Mouse (Mus musculus) splenic B cell, adult 2 months (primary cell): Measurements from ENCODE around the gene Rps29.
"Not testable (repeated sequence)": the region's sequence is repeated elsewhere in the genome, so short reads cannot be mapped to it uniquely, and the experiment has no call there.

Source experiments
- DNase-seq: peaks from one replicate; pipeline ENCODE4 v3.0.0-alpha.2; 2011; ENCODE audit warnings: low read depth, low spot score
- H3K27me3 ChIP-seq: 2 replicates; pipeline ENCODE4 v1.6.1; 2012; ENCODE audit warnings: mild to moderate bottlenecking, low read length, moderate library complexity, mixed read lengths; ENCODE audit not compliant: control insufficient read depth, poor library complexity, insufficient read depth, severe bottlenecking
- H3K36me3 ChIP-seq: 2 replicates; pipeline ENCODE4 v1.6.1; 2012; ENCODE audit warnings: mild to moderate bottlenecking, low read length, moderate library complexity, mixed read lengths; ENCODE audit not compliant: control insufficient read depth, poor library complexity, insufficient read depth, severe bottlenecking

Rps29 gene

DNA sequence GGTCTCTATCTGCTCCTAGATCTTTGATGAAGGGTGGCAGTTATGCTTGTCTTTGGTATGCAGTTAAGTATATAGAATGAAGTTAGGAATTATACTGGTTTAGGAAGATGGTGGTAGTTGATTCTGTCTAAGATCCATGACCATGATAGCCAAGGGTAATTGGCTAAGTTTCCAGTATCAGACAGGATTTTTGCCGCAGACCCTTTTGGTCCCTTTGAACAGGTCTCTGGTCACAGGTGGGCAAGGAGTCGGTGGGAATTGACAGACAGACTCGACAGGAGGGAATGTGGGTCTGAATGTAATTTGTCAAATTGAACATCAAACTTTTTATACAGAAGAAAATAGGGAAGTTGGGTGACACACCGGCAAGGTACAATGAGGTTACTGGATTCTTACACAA, 4.6 kb upstream of the Rps29 start:
- not testable (repeated sequence) for H3K36me3 ChIP-seq, DNase-seq, H3K27me3 ChIP-seq

GRCm38 (mm10) chr12:69160677-69161076, 1.7 kb upstream of the Rps29 start:
- not testable (repeated sequence) for DNase-seq, H3K36me3 ChIP-seq, H3K27me3 ChIP-seq

- Histone ChIP-seq H3K36me3 (peaks cover 2% of the 10 kb centered on the region; the same call in 1 of the 2 replicates), H3K27me3 (no peaks in the 10 kb centered on the region)
- DNase-seq: peak; percentile 89
Measured at GRCm38 (mm10) chr12:69159578-69159940, 573 bp upstream of the Rps29 start.

GRCm38 (mm10) chr12:69158366-69158764, 621 bp downstream of the Rps29 start:
- H3K27me3 ChIP-seq: no peaks in the 10 kb centered on the region
- no peak for DNase-seq
- H3K36me3 ChIP-seq: peaks cover 2% of the 10 kb centered on the region; the same call in 1 of the 2 replicates

DNA sequence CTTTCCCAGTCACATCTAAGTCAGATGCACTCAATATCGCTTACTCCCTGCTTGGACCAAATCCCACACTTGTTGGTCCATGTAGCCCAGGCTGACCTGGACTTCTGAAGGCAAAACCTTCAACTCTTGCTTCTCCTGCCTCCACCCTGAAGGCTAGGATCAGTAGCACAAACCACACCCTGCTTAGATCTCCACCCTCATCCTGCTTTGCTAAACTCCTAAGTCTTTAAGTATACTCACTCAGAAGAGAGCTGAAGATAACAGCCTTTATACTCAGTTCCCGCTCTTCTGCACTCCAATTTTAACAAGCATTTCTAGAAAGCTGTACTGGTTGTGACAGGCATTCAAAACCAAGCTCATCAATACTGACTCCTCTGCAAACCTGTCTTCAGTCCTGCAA, 1.9 kb downstream of the Rps29 start:
- Histone ChIP-seq H3K27me3 (no peaks in the 10 kb centered on the region), H3K36me3 (peaks cover 2% of the 10 kb centered on the region; the same call in 1 of the 2 replicates)
- no peak for DNase-seq

- DNase-seq: no peak
- Histone ChIP-seq H3K36me3 (peaks cover 2% of the 10 kb centered on the region; the same call in 1 of the 2 replicates), H3K27me3 (no peaks in the 10 kb centered on the region)
Measured at GRCm38 (mm10) chr12:69156436-69156835, 2.5 kb downstream of the Rps29 start.

- H3K36me3 ChIP-seq: peaks cover 2% of the 10 kb centered on the region; the same call in 1 of the 2 replicates
- no peak for DNase-seq
- no peaks in the 10 kb centered on the region for H3K27me3 ChIP-seq
Measured at GRCm38 (mm10) chr12:69155923-69156322, 3.1 kb downstream of the Rps29 start.

- Histone ChIP-seq H3K36me3 (no peaks in the 10 kb centered on the region), H3K27me3 (no peaks in the 10 kb centered on the region)
- DNase-seq: no peak
Measured at GRCm38 (mm10) chr12:69150049-69150448, 8.9 kb downstream of the Rps29 start.

DNA sequence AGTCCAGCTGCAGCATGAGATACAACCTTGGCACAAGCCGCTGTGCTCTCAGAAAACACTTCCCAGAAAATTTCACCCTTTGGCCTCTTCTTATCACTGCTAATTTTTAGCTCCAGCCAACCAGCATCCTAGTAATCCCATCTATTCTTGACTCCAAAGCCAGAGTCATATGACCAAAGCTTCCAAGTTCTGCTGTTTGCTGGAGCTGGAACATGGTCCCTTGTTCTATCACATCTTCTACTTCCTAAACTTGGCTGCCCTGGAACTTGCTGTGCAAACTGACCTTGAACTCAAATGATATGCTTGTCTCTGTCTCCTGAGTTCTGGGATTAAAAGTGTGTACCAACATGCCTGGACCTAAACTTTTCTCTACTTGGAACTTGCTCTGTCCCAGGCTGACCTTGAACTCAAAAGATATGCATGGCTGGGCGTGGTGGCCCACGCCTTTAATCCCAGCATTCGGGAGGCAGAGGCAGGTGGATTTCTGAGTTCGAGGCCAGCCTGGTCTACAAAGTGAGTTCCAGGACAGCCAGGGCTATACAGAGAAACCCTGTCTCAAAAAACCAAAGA, 11.7 kb downstream of the Rps29 start:
- no peak for DNase-seq
- Histone ChIP-seq H3K27me3 (no peaks in the 10 kb centered on the region), H3K36me3 (no peaks in the 10 kb centered on the region)

DNA sequence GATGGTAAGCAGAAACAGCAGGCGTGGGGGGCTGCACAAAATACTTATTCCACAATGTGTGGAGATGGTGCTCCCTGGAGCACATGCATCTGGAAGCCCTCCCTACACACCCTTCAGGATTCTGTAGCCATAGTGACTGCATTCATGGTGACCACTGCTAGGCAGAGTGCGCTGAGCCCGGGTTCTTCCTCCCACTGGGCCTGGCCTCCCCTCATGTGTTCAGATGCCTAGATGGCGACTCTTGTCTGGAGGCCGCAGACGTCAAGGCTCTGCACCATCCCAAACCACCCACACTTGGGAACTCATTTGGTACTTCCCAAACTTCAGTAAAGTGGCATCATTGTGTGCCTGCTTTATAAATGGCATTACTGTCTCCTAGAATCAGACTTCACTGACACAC, 15.5 kb downstream of the Rps29 start:
- no peaks in the 10 kb centered on the region for H3K27me3 ChIP-seq
- DNase-seq: no peak
- H3K36me3 ChIP-seq: no peaks in the 10 kb centered on the region

DNA sequence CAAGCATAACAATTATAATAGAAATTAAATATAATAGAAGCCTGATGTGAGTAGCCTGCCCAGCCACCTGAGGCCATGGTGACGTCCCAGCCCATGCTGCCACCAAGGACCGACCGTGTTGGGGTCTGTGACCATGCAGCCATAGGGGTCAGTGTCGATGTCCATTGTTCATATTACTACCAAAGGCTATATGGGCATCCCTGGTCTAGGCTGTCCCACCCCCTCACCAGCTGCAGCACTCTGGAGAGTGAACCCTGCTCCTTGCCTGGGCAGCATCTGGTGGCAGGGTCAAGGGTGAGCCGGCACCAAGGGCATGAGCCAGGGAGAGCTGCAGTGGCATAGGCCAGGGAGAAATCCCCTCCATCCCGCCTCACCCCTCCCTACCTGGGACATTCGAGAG, 19.1 kb downstream of the Rps29 start:
- no peak for DNase-seq
- no peaks in the 10 kb centered on the region for H3K27me3 ChIP-seq
- H3K36me3 ChIP-seq: no peaks in the 10 kb centered on the region

DNA sequence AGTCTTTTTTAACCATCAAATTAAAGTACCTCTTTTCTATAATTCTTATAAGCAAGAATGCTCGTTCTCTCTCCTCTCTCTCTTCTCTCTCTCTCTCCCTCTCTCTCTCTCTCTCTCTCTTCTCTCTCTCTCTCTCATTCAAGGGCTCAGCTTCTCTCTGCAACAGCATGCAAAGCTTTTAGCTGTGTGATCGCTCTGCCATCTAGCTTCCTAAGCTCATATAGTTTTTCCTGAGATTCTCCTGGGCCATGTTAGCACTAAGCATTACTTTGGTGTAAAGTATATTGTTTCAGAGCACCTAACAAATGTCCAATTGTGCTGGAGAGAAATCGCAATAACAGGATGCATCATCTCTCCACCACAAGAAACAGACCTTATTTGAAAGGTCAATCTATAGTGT, 19.8 kb downstream of the Rps29 start:
- no peaks in the 10 kb centered on the region for H3K36me3 ChIP-seq
- H3K27me3 ChIP-seq: no peaks in the 10 kb centered on the region

DNA sequence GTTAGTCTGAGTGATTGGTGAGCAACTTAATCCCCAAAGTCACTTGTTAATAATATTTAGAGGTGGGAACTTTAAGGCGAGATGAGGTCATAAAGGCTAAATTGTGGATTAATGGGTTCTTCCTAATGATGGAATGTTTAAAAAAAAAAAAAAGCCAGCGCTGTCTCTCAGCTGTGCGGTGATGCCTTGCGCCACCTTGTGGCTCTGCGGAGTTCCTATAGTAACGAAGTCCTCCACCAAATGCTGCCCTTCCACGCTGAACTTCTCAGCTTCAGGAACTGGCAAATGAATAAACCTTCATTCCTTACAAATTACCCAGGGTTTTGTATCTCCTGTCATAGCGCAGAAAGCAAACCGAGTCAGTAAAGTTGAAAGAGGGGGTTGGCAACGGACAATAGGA, 27.0 kb downstream of the Rps29 start:
- no peaks in the 10 kb centered on the region for H3K36me3 ChIP-seq
- DNase-seq: peak; percentile 52

More for the DNA sequence above, 19.8 kb downstream of the Rps29 start:
- no peak for DNase-seq

GRCm38 (mm10) chr12:69131267-69131666, 27.7 kb downstream of the Rps29 start:
- DNase-seq: no peak
- Histone ChIP-seq H3K36me3 (no peaks in the 10 kb centered on the region), H3K27me3 (no peaks in the 10 kb centered on the region)

More for the DNA sequence above, 27.0 kb downstream of the Rps29 start:
- no peaks in the 10 kb centered on the region for H3K27me3 ChIP-seq

GRCm38 (mm10) chr12:69130486-69130885, 28.5 kb downstream of the Rps29 start:
- H3K27me3 ChIP-seq: no peaks in the 10 kb centered on the region
- H3K36me3 ChIP-seq: no peaks in the 10 kb centered on the region
- DNase-seq: peak; percentile 11

DNA sequence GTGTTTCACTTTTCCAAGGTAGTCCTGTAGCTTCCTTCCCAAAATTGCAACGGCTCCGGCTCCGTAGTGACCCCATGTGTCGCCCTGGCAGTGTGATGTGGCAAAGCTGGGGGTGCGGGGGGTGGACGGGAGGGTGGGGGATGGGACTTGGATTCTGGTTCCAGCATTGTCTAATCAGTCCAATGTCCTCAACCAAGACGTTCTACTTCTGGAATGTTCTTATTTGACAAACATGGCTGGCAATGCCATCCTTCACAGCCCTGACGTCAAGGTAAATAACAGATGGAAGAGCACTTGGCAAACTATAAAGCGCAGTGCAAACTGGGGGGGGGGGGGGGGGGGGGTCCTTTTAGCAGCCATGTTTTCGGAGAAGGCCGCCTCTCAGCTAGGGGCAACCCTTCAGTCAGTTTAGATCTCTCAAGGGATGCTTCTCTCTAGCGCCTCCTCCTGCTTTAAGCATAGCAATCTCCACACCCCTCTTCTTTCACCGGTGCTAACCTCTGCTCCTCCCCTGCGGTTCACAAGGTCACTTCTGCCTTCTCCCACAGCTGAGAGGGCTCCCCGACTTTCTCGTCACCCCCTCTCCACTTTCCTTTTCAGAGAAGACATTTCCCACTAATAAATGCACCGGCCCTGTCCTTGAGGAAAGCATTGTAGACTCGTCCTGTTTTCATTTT, 29.2 kb downstream of the Rps29 start:
- H3K27me3 ChIP-seq: no peaks in the 10 kb centered on the region
- no peaks in the 10 kb centered on the region for H3K36me3 ChIP-seq
- DNase-seq: peak; percentile 28
